Mouse (Mus musculus) liver, adult 2 months (tissue): ENCODE measurements around the gene Pla2g4e. TPM values are rescaled to one million over a fixed set of nuclear protein-coding genes. Genes with fewer than 3 reads are reported as not detected.

ENCODE experiments used
- DNase-seq: peaks from one replicate; pipeline ENCODE4 v3.0.0-alpha.2; 2011; ENCODE audit warnings: low read depth, low spot score; ENCODE audit errors: extremely low read depth
- H3K27ac ChIP-seq: fragments of 200-500 bp; replicated peaks from 2 replicates; pipeline ENCODE4 v1.5.1; 2012; ENCODE audit warnings: low read depth, mild to moderate bottlenecking, control low read depth, inconsistent platforms, low read length; ENCODE audit not compliant: insufficient read depth
- H3K27me3 ChIP-seq: fragments of 200-500 bp; 2 replicates; pipeline ENCODE4 v1.6.1; 2012; ENCODE audit warnings: mild to moderate bottlenecking, moderate library complexity, low read length, inconsistent platforms; ENCODE audit not compliant: control insufficient read depth, insufficient read depth
- H3K36me3 ChIP-seq: fragments of 200-500 bp; 2 replicates; pipeline ENCODE4 v1.6.1; 2012; ENCODE audit warnings: low read length, inconsistent platforms; ENCODE audit not compliant: control insufficient read depth, insufficient read depth
- H3K4me1 ChIP-seq: fragments of 200-500 bp; 2 replicates; pipeline ENCODE4 v1.6.1; 2011; ENCODE audit warnings: low read length; ENCODE audit not compliant: control insufficient read depth, insufficient read depth
- H3K4me3 ChIP-seq: fragments of 200-500 bp; 2 replicates; pipeline ENCODE4 v1.5.1; 2011; ENCODE audit warnings: low read depth, mild to moderate bottlenecking, control low read depth, low read length, moderate library complexity; ENCODE audit not compliant: insufficient read depth
- H3K79me2 ChIP-seq: fragments of 200-500 bp; 2 replicates; pipeline ENCODE4 v1.6.1; 2012; ENCODE audit warnings: inconsistent platforms, mild to moderate bottlenecking, low read length, moderate library complexity; ENCODE audit not compliant: control insufficient read depth, insufficient read depth
- H3K9ac ChIP-seq: fragments of 200-500 bp; 2 replicates; pipeline ENCODE4 v1.6.1; 2012; ENCODE audit warnings: low read depth, mild to moderate bottlenecking, control low read depth, inconsistent platforms, low read length
- CTCF ChIP-seq: fragments of 200-500 bp; IDR thresholded peaks from 2 replicates; pipeline ENCODE4 v1.5.1; 2011; ENCODE audit warnings: low read depth, low read length, control low read depth
- POLR2A ChIP-seq: fragments of 200-500 bp; IDR thresholded peaks from 2 replicates; pipeline ENCODE4 v1.6.1; 2011; ENCODE audit warnings: low read length, control low read depth; ENCODE audit not compliant: insufficient read depth; ENCODE audit errors: extremely low read depth
- WGBS: fragments of 180-500 bp; shearing (Covaris S2); methylation state at CpG from one replicate; pipeline ENCODE4 v1.1.7; 2018; 5-methylcytosine and 5-hydroxymethylcytosine counted together
- polyA plus RNA-seq: library from polyadenylated mRNA; depleted of rRNA; stranded (reverse); fragments of >200 nt; gene quantifications from 2 replicates; pipeline ENCODE4 v1.2.3, GENCODE M21; 2012
- total RNA-seq: library from RNA; depleted of rRNA; stranded (reverse); fragments of >200 nt; gene quantifications from 2 replicates; pipeline ENCODE4 v1.2.3, GENCODE M21; 2014

Gene Pla2g4e
- total and polyA plus RNA-seq, 2 experiments, result not detected

DNA sequence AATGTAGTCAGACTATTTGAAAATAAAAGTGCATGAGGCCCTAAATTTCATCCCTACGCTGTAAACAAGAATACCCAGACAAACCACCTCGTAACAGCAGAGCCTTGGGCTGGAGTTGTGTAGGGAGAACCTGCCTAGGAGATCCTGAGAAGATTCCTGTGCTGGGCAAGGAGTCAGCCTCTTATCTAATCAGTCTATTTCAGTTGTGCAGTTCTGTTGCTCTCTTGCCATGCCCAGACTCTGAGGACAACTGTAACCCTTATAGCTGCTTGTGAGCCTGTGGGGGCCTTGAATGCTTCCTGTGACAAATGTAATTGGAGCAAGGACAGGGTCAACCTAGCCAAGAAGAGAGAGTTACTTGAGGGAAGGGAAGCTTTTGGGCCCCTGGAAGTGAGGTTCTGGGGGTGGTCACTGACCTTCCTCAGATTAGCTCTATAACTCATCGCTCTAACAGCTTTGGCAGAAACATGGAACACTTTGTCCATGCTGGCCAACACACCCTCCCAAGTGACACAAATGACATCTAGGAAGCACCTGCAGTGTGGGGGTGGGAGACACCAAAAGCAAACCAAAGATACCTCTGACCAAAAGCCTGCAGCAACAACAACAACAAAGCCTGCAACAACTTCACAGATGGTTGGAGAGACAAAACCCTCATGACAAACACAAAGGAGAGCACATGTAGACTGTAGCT is 9.0 kb downstream of the Pla2g4e start:
- Histone ChIP-seq H3K4me1 (no peaks in the 10 kb centered on the region), H3K27ac (no peak overlapping the region), H3K27me3 (no peaks in the 10 kb centered on the region), H3K9ac (no peak overlapping the region), H3K79me2 (no peaks in the 10 kb centered on the region), H3K36me3 (no peaks in the 10 kb centered on the region), H3K4me3 (no peak overlapping the region)
- WGBS, result 76% methylated on average over 3 of the region's 3 CpGs
- TF ChIP-seq POLR2A (no peak), CTCF (no peak)
- DNase-seq, result no peak

- WGBS, result 66% methylated on average over 3 of the region's 3 CpGs
- Histone ChIP-seq H3K79me2 (no peaks in the 10 kb centered on the region), H3K27ac (no peak overlapping the region), H3K4me1 (no peaks in the 10 kb centered on the region), H3K4me3 (no peak overlapping the region), H3K9ac (no peak overlapping the region), H3K27me3 (no peaks in the 10 kb centered on the region), H3K36me3 (no peaks in the 10 kb centered on the region)
- no peak for TF ChIP-seq CTCF
- TF ChIP-seq POLR2A, result no peak
- DNase-seq, result no peak
Measured at GRCm38 (mm10) chr2:120235381-120235780, 9.8 kb downstream of the Pla2g4e start.

GRCm38 (mm10) chr2:120231642-120232041 is 13.5 kb downstream of the Pla2g4e start:
- no peak for DNase-seq
- 37% methylated on average over 3 of the region's 3 CpGs for WGBS
- TF ChIP-seq CTCF (no peak), POLR2A (no peak)
- Histone ChIP-seq H3K27ac (no peak overlapping the region), H3K9ac (no peak overlapping the region), H3K4me3 (no peak overlapping the region), H3K4me1 (no peaks in the 10 kb centered on the region), H3K27me3 (no peaks in the 10 kb centered on the region), H3K79me2 (no peaks in the 10 kb centered on the region), H3K36me3 (no peaks in the 10 kb centered on the region)

GRCm38 (mm10) chr2:120214600-120214999 is 30.5 kb downstream of the Pla2g4e start:
- TF ChIP-seq POLR2A, result no peak
- no peak overlapping the region for H3K4me3 ChIP-seq
- H3K9ac ChIP-seq, result no peak overlapping the region
- no peak overlapping the region for H3K27ac ChIP-seq
- H3K36me3 ChIP-seq, result no peaks in the 10 kb centered on the region
- WGBS, result 90% methylated on average over 5 of the region's 5 CpGs
- no peaks in the 10 kb centered on the region for H3K79me2 ChIP-seq
- DNase-seq, result no peak
- H3K27me3 ChIP-seq, result no peaks in the 10 kb centered on the region
- no peaks in the 10 kb centered on the region for H3K4me1 ChIP-seq

DNA sequence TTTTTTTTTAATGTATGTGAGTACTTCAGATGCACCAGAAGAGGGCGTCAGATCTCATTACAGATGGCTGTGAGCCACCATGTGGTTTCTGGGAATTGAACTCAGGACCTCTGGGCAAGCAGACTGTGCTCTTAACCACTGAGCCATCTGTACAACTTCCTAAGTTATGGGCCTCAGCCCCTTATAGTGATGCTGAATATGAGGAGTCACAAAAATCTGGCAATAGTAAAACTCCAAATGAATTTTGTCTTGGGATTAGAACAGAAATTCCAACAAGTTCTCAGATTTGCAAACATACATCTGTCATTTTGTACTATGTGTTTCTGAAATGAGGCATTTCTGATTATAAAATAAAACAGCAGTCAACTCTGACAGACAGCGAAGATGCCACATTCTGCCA is 33.7 kb downstream of the Pla2g4e start:
- DNase-seq, result no peak

GRCm38 (mm10) chr2:120207926-120208325 is 37.2 kb downstream of the Pla2g4e start:
- 26% methylated on average over 7 of the region's 7 CpGs for WGBS
- Histone ChIP-seq H3K27ac (no peak overlapping the region), H3K27me3 (no peaks in the 10 kb centered on the region), H3K4me1 (no peaks in the 10 kb centered on the region), H3K79me2 (no peaks in the 10 kb centered on the region), H3K4me3 (no peak overlapping the region), H3K9ac (no peak overlapping the region), H3K36me3 (no peaks in the 10 kb centered on the region)
- no peak for DNase-seq
- TF ChIP-seq CTCF, result no peak
- no peak for TF ChIP-seq POLR2A

More for the DNA sequence above, 33.7 kb downstream of the Pla2g4e start:
- Histone ChIP-seq H3K36me3 (no peaks in the 10 kb centered on the region), H3K27ac (no peak overlapping the region), H3K27me3 (no peaks in the 10 kb centered on the region), H3K4me1 (no peaks in the 10 kb centered on the region), H3K79me2 (no peaks in the 10 kb centered on the region), H3K9ac (no peak overlapping the region), H3K4me3 (no peak overlapping the region)
- WGBS, result 60% methylated on average over 2 of the region's 2 CpGs
- no peak for TF ChIP-seq POLR2A
- no peak for TF ChIP-seq CTCF
